Mouse (Mus musculus): ENCODE data around the gene Ankrd13d. TPM values are rescaled to one million over a fixed set of nuclear protein-coding genes. Genes with fewer than 3 reads are reported as not detected.

Gene Ankrd13d
- polyA plus RNA-seq, 1 experiment: 18.6 TPM

DNA sequence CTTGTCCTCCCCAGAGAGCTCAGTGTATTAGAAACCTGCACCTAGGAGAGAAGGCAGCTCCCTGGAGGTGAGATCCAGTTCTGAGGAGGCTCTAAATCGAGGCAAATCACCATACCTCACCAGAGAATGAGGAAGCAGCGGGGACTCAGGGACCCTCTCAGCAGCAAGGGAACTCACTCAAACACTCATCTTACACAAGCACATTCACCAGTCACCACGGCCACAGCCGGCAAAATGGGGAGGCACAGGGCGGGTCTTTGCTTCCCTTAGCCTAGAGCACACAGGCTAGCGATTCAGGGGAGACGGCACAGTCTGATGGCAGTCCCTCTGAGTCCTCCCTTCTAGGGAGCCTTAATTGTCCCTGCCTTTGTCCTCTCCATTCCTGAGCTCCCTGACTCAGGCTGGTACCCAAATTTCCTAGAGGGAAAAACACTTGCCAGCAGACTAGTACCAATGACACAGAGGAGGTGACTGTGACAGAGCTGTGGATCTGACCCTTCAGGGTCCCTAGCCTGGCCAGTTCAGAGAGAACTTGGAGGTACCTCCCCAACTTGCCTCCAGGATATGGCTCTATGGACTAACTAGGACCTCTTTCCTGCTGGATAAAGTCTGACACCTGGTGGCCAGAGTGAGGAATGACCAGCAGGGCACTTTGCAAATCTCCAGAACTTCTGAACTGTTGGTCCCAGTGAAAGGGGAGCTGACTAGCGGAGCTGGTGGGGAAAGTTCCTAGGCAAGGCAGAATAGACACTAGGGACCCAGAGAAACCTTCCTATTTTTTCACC is 54.9 kb downstream of the Ankrd13d start:
- no peak for DNase-seq (ENCODE audit: low spot score)

GRCm38 (mm10) chr19:4227446-4227845 is 55.5 kb downstream of the Ankrd13d start:
- DNase-seq (ENCODE audit: low spot score): no peak

DNA sequence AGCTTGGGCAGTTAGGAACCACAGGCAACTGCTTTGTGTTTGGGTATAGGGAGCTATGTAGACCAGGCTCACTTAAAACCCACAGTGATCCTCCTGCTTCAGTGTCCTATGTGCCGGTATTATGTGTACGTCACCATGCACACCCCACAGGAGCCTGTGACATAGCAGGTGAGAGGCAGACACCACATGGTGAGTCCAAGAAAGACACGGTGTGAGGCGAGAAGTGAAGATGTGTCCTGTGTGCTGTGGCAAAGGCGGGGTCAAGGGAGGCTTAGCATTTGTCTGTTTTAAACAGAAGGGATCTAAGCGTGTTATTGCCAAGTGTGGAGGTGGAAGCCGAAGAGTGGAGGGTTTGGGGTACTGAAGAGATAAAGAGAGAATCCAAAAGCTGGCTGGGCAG is 56.2 kb downstream of the Ankrd13d start:
- no peak for DNase-seq (ENCODE audit: low spot score)

GRCm38 (mm10) chr19:4222165-4222564 is 60.8 kb downstream of the Ankrd13d start:
- no peak for DNase-seq (ENCODE audit: low spot score)

- DNase-seq (ENCODE audit: low spot score): no peak
Observed at GRCm38 (mm10) chr19:4220957-4221743, 61.8 kb downstream of the Ankrd13d start.

DNA sequence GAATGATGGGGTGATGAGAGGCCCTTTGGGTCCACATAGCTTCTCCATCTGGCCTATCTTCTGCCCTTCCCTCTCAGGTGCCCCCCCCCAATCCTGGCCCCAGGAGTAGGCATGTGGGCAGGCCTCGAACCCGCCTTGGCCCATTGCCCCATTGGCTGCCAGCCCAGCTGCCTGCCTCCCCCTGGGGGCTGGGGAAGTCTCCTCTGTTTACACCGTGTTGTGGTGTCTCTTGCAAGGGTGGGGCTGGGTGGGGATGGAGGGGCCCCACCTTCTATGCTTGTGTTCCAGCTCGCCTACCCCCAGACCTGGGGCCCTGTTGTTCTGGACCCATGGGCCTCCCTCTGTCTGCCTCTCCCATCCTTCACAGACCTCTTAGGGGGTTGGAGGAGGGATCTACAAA is 62.5 kb downstream of the Ankrd13d start:
- DNase-seq (ENCODE audit: low spot score): no peak

Other genes starting within 250 kb of the Ankrd13d start
- gene Gstp1, start 245.2 kb downstream of the Ankrd13d start, polyA plus RNA-seq (2012; rRNA removed): 582 and 591 TPM in 2 replicates
- 69.1 and 69.5 TPM in 2 replicates for gene Gstp2, start 237.1 kb downstream of the Ankrd13d start, polyA plus RNA-seq (2012; rRNA removed)
- 5.5 and 7.1 TPM in 2 replicates for gene Gstp3, start 223.6 kb downstream of the Ankrd13d start, polyA plus RNA-seq (2012; rRNA removed)
- gene Cabp2, start 201.6 kb downstream of the Ankrd13d start, polyA plus RNA-seq (2012; rRNA removed): not detected in 2 replicates
- 74.4 and 89.6 TPM in 2 replicates for gene Cdk2ap2, start 186.0 kb downstream of the Ankrd13d start, polyA plus RNA-seq (2012; rRNA removed)
- 44.1 and 45.2 TPM in 2 replicates for gene Pitpnm1, start 183.1 kb downstream of the Ankrd13d start, polyA plus RNA-seq (2012; rRNA removed)
- 154 and 160 TPM in 2 replicates for gene Aip, start 157.3 kb downstream of the Ankrd13d start, polyA plus RNA-seq (2012; rRNA removed)
- 0.04 and 0.10 TPM in 2 replicates for gene Gpr152, start 143.3 kb downstream of the Ankrd13d start, polyA plus RNA-seq (2012; rRNA removed)
- gene Cabp4, start 139.1 kb downstream of the Ankrd13d start, polyA plus RNA-seq (2012; rRNA removed): 0.30 and 0.31 TPM in 2 replicates
- 243 and 277 TPM in 2 replicates for gene Coro1b, start 134.5 kb downstream of the Ankrd13d start, polyA plus RNA-seq (2012; rRNA removed)
- 4.2 and 4.4 TPM in 2 replicates for gene Ptprcap, start 129.5 kb downstream of the Ankrd13d start, polyA plus RNA-seq (2012; rRNA removed)
- 42.6 and 51.9 TPM in 2 replicates for gene Rps6kb2, start 119.8 kb downstream of the Ankrd13d start, polyA plus RNA-seq (2012; rRNA removed)
- gene Carns1, start 107.7 kb downstream of the Ankrd13d start, polyA plus RNA-seq (2012; rRNA removed): 18.7 and 21.7 TPM in 2 replicates
- 2.9 and 3.9 TPM in 2 replicates for gene Tbc1d10c, start 91.9 kb downstream of the Ankrd13d start, polyA plus RNA-seq (2012; rRNA removed)
- gene Ppp1ca, start 91.1 kb downstream of the Ankrd13d start, polyA plus RNA-seq (2012; rRNA removed): 257 and 304 TPM in 2 replicates
- gene Rad9a, start 81.5 kb downstream of the Ankrd13d start, polyA plus RNA-seq (2012; rRNA removed): 19.2 and 23.2 TPM in 2 replicates
- gene Clcf1, start 68.9 kb downstream of the Ankrd13d start, polyA plus RNA-seq (2012; rRNA removed): 10.8 and 13.1 TPM in 2 replicates
- not detected in 2 replicates for gene AC109138.7, start 68.8 kb downstream of the Ankrd13d start, polyA plus RNA-seq (2012; rRNA removed)
- gene Pold4, start 51.2 kb downstream of the Ankrd13d start, polyA plus RNA-seq (2012; rRNA removed): 76.4 and 82.1 TPM in 2 replicates
- gene Ssh3, start 14.0 kb downstream of the Ankrd13d start, polyA plus RNA-seq (2012; rRNA removed): 83.3 and 90.8 TPM in 2 replicates
- 69.4 and 74.6 TPM in 2 replicates for gene Grk2, start 23.1 kb upstream of the Ankrd13d start, polyA plus RNA-seq (2012; rRNA removed)
- 63.5 and 67.8 TPM in 2 replicates for gene Kdm2a, start 115.1 kb upstream of the Ankrd13d start, polyA plus RNA-seq (2012; rRNA removed)
- 15.0 and 18.7 TPM in 2 replicates for gene Rhod, start 156.3 kb upstream of the Ankrd13d start, polyA plus RNA-seq (2012; rRNA removed)
- 0.27 and 0.70 TPM in 2 replicates for gene Syt12, start 194.3 kb upstream of the Ankrd13d start, polyA plus RNA-seq (2012; rRNA removed)
- gene 2010003K11Rik, start 215.4 kb upstream of the Ankrd13d start, polyA plus RNA-seq (2012; rRNA removed): 0.25 and 0.66 TPM in 2 replicates
- gene Pcx, start 227.3 kb upstream of the Ankrd13d start, polyA plus RNA-seq (2012; rRNA removed): 22.0 and 22.3 TPM in 2 replicates

Data from urinary bladder, adult 2 months (tissue).